Mouse (Mus musculus) central nervous system, embryonic 18 days (tissue): ENCODE results near the gene Ei24. TPM values are rescaled to one million over a fixed set of nuclear protein-coding genes. Genes with fewer than 3 reads are reported as not detected.

Experiments
- polyA plus RNA-seq: library from polyadenylated mRNA; depleted of rRNA; stranded (reverse); fragments of >200 nt; gene quantifications from 2 replicates; pipeline ENCODE4 v1.2.3, GENCODE M21; 2012; rRNA removed

Gene Ei24
- 121 and 123 TPM in 2 replicates for polyA plus RNA-seq

GRCm38 (mm10) chr9:36796781-36797555, at the start of gene Ei24:
TSS of gene Ei24 (minus strand) at chr9:36797393.

GRCm38 (mm10) chr9:36821644-36822000, 24.4 kb upstream of the Ei24 start, which contains the start of gene Fez1:
TSS of gene Fez1 (plus strand) at chr9:36821864.

GRCm38 (mm10) chr9:36767203-36768143, 29.7 kb downstream of the Ei24 start, which contains the start of gene Stt3a:
TSS of gene Stt3a (minus strand) at chr9:36767679.

Other genes starting within 250 kb of the Ei24 start
- gene Gm17689, start 214.8 kb downstream of the Ei24 start, polyA plus RNA-seq: not detected in 2 replicates
- gene A630095E13Rik, start 154.0 kb downstream of the Ei24 start, polyA plus RNA-seq: not detected in 2 replicates
- not detected in 2 replicates for gene Acrv1, start 104.2 kb downstream of the Ei24 start, polyA plus RNA-seq
- gene Chek1, start 70.3 kb downstream of the Ei24 start, polyA plus RNA-seq: 3.2 and 5.1 TPM in 2 replicates
- gene Stt3a, start 29.7 kb downstream of the Ei24 start, polyA plus RNA-seq: 71.2 and 77.6 TPM in 2 replicates
- gene Fez1, start 24.5 kb upstream of the Ei24 start, polyA plus RNA-seq: 429 and 433 TPM in 2 replicates